Mouse (Mus musculus) stomach, postnatal 0 days (tissue): ENCODE measurements at regions not wholly inside any gene's neighbourhood (a gene's known extent, or its start where the extent isn't known, plus 50 kb on each side); places are given as distances from the start of the nearest gene placed in this dataset.

Source experiments
- CTCF ChIP-seq: IDR thresholded peaks from 2 replicates; pipeline ENCODE4 v1.5.1; 2016; ENCODE audit warnings: antibody characterized with exemption, low read depth, mild to moderate bottlenecking, moderate library complexity
- EP300 ChIP-seq: optimal IDR thresholded peaks from 2 replicates; pipeline ENCODE3; 2016; ENCODE audit warnings: antibody characterized with exemption

GRCm38 (mm10) chr9:25031466-25031865 is 57.8 kb upstream of the Gm10181 start:
- TF ChIP-seq CTCF (no peak), EP300 (no peak)
